Mouse (Mus musculus) limb, embryonic 14.5 days (tissue): Measurements from ENCODE around the gene Nexn. TPM values are rescaled to one million over a fixed set of nuclear protein-coding genes. Genes with fewer than 3 reads are reported as not detected.

Source experiments
- ATAC-seq: fragments of 200-750 bp; cut with Nextera tagmentation; 2 replicates; pipeline ENCODE4 v1.8.0; 2017; ENCODE audit warnings: low read depth, moderate number of reproducible peaks, moderate TSS enrichment; ENCODE audit not compliant: low FRiP score
- DNase-seq: peaks from one replicate; pipeline ENCODE4 v3.0.0-alpha.2; 2015; ENCODE audit warnings: low spot score
- H3K27ac ChIP-seq: fragments of 300-500 bp; sonication (generic); replicated peaks from 2 replicates; pipeline ENCODE4 v1.5.1; 2014; ENCODE audit warnings: low read depth, mild to moderate bottlenecking, low read length, moderate library complexity, mixed read lengths
- H3K27me3 ChIP-seq: fragments of 300-500 bp; sonication (generic); 2 replicates; pipeline ENCODE4 v1.6.1; 2014; ENCODE audit warnings: low read length, mixed read lengths; ENCODE audit not compliant: control insufficient read depth, insufficient read depth
- H3K36me3 ChIP-seq: fragments of 300-500 bp; sonication (generic); 2 replicates; pipeline ENCODE4 v1.6.1; 2014; ENCODE audit warnings: mild to moderate bottlenecking, low read length, moderate library complexity, mixed read lengths; ENCODE audit not compliant: control insufficient read depth, insufficient read depth
- H3K4me1 ChIP-seq: fragments of 300-500 bp; sonication (generic); 2 replicates; pipeline ENCODE4 v1.6.1; 2014; ENCODE audit warnings: antibody characterized with exemption, low read length, mixed read lengths; ENCODE audit not compliant: control insufficient read depth, insufficient read depth
- H3K4me2 ChIP-seq: fragments of 300-500 bp; sonication (generic); replicated peaks from 2 replicates; pipeline ENCODE4 v1.6.1; 2014; ENCODE audit warnings: low read depth, mild to moderate bottlenecking, low read length, moderate library complexity; ENCODE audit not compliant: severe bottlenecking
- H3K4me3 ChIP-seq: fragments of 300-500 bp; sonication (generic); replicated peaks from 2 replicates; pipeline ENCODE4 v1.5.1; 2014; ENCODE audit warnings: low read length
- H3K9ac ChIP-seq: fragments of 300-500 bp; sonication (generic); 2 replicates; pipeline ENCODE4 v1.6.1; 2014; ENCODE audit warnings: mild to moderate bottlenecking, low read depth, low read length, moderate library complexity; ENCODE audit not compliant: severe bottlenecking
- H3K9me3 ChIP-seq: fragments of 300-500 bp; sonication (generic); 2 replicates; pipeline ENCODE4 v1.6.1; 2016; ENCODE audit warnings: low read length; ENCODE audit not compliant: control insufficient read depth
- POLR2A ChIP-seq: fragments of 200-500 bp; IDR thresholded peaks from 2 replicates; pipeline ENCODE4 v1.8.0; 2012; ENCODE audit warnings: inconsistent platforms, mild to moderate bottlenecking, moderate library complexity, borderline replicate concordance; ENCODE audit not compliant: insufficient read depth, insufficient read length; ENCODE audit errors: extremely low read depth
- WGBS: fragments of 180-500 bp; shearing (Covaris S2); extraction: QIAGEN DNeasy Blood & Tissue Kit; methylation state at CpG from one replicate; pipeline ENCODE4 v1.1.7; 2014; 5-methylcytosine and 5-hydroxymethylcytosine counted together
- polyA plus RNA-seq, 2 experiments: library from polyadenylated mRNA; depleted of rRNA in 1 of 2; stranded (reverse) in 1 of 2; unstranded in 1 of 2; fragments of >200 nt; fragmentation: Nextera tagmentation in 1 of 2; extraction: Ambion mirVana in 1 of 2; gene quantifications; 2 replicates each; pipeline versions ENCODE4 v1.2.1 to v1.2.3; 2012 to 2014

The Nexn gene
- polyA plus RNA-seq, 2 experiments, result 17.5 to 26.0 TPM

- no peak for TF ChIP-seq POLR2A
- Histone ChIP-seq H3K4me1 (no peaks in the 10 kb centered on the region), H3K9me3 (no peaks in the 10 kb centered on the region), H3K9ac (no peak overlapping the region), H3K27me3 (no peaks in the 10 kb centered on the region), H3K27ac (no peak overlapping the region), H3K36me3 (peaks cover 27% of the 10 kb centered on the region), H3K4me3 (no peak overlapping the region), H3K4me2 (no peak overlapping the region)
- ATAC-seq (peak; percentile 53; the same call in 1 of the 2 replicates), DNase-seq (no peak)
- WGBS, result 32% methylated on average over 2 of the region's 2 CpGs
Observed at GRCm38 (mm10) chr3:152278431-152278830, 12.3 kb upstream of the Nexn start.

- Histone ChIP-seq H3K9ac (no peak overlapping the region), H3K27me3 (no peaks in the 10 kb centered on the region), H3K36me3 (peaks cover 24% of the 10 kb centered on the region), H3K4me1 (no peaks in the 10 kb centered on the region), H3K4me2 (no peak overlapping the region), H3K27ac (no peak overlapping the region), H3K4me3 (no peak overlapping the region), H3K9me3 (no peaks in the 10 kb centered on the region)
- WGBS, result 90% methylated on average over 2 of the region's 2 CpGs
- no peak for DNase-seq
- TF ChIP-seq POLR2A, result no peak
- ATAC-seq, result no peak
Observed at GRCm38 (mm10) chr3:152277912-152278311, 11.8 kb upstream of the Nexn start.

GRCm38 (mm10) chr3:152276935-152277334 is 10.8 kb upstream of the Nexn start:
- no peak overlapping the region for H3K9ac ChIP-seq
- H3K4me2 ChIP-seq, result no peak overlapping the region
- H3K9me3 ChIP-seq, result no peaks in the 10 kb centered on the region
- H3K4me1 ChIP-seq, result no peaks in the 10 kb centered on the region
- whole genome bisulfite sequencing, result 94% methylated on average over 3 of the region's 3 CpGs
- peaks cover 15% of the 10 kb centered on the region for H3K36me3 ChIP-seq
- no peak for TF ChIP-seq POLR2A
- no peak overlapping the region for H3K27ac ChIP-seq
- H3K27me3 ChIP-seq, result no peaks in the 10 kb centered on the region
- ATAC-seq (no peak), DNase-seq (no peak)
- no peak overlapping the region for H3K4me3 ChIP-seq

- no peak for ATAC-seq
- no peak overlapping the region for H3K27ac ChIP-seq
- DNase-seq, result no peak
- H3K27me3 ChIP-seq, result no peaks in the 10 kb centered on the region
- H3K9ac ChIP-seq, result no peak overlapping the region
- H3K4me1 ChIP-seq, result no peaks in the 10 kb centered on the region
- WGBS, result 83% methylated on average over 8 of the region's 8 CpGs
- no peaks in the 10 kb centered on the region for H3K9me3 ChIP-seq
- peaks cover 12% of the 10 kb centered on the region for H3K36me3 ChIP-seq
- TF ChIP-seq POLR2A, result no peak
- no peak overlapping the region for H3K4me3 ChIP-seq
- no peak overlapping the region for H3K4me2 ChIP-seq
Observed at GRCm38 (mm10) chr3:152275008-152275407, 8.9 kb upstream of the Nexn start.

GRCm38 (mm10) chr3:152272974-152273685 is 7.0 kb upstream of the Nexn start:
- DNase-seq, result no peak
- peaks cover 12% of the 10 kb centered on the region for H3K36me3 ChIP-seq
- no peak overlapping the region for H3K9ac ChIP-seq
- H3K9me3 ChIP-seq, result no peaks in the 10 kb centered on the region
- H3K27me3 ChIP-seq, result no peaks in the 10 kb centered on the region
- no peak overlapping the region for H3K27ac ChIP-seq
- no peak overlapping the region for H3K4me2 ChIP-seq
- no peak overlapping the region for H3K4me3 ChIP-seq
- no peak for TF ChIP-seq POLR2A
- no peak for ATAC-seq
- WGBS, result 84% methylated on average over 20 of the region's 20 CpGs
- no peaks in the 10 kb centered on the region for H3K4me1 ChIP-seq
